Mouse (Mus musculus) brain, embryonic 18.5 days (tissue): ENCODE results near the gene Mzf1.
A peak's percentile ranks its signal among the peaks of the same experiment; 100 is the strongest.
"Not testable (repeated sequence)": the region's sequence is repeated elsewhere in the genome, so short reads cannot be mapped to it uniquely, and the experiment has no call there.

ENCODE experiments used
- DNase-seq: peaks from one replicate; pipeline ENCODE4 v3.0.0-alpha.2; 2012; ENCODE audit warnings: low read depth, low spot score

The Mzf1 gene

DNA sequence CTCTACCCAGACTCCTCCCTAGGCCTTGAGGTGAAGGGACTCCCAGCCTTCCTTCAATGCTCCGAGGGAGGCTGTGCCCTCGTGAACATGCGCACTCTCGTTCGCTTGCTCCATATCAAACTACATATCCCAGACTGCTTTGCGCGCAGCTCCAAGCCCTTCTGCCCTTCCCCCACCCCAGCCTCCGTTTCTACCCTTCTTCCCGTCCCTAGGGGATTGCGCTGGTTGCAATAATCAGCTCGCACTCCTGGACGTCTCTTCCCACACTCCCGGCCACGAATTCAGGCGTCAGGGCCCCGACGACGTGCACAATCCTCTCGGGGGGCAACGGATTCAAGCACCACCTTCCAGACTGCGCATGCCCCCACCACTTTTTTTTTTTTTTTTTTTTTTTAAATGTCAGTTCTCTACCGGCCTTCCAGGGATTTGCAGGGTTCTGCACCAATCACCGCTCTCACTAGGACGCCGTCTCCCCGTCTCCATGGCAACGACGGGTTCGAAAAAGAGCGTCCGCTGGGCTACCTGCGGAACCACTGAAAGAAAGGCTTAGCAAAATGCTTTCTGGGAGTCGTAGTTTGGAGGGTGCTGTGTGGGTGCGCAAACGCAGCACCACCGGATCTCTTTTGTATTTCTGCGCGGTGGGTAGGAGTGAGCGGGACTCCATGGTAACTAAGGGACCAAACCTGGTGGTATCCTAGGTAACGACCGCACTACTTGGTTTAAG, at the start of gene Mzf1:
Mzf1 (minus strand) TSS at position 478 of the 724 bp plus-strand sequence.
- DNase-seq, result peak; percentile 99

DNA sequence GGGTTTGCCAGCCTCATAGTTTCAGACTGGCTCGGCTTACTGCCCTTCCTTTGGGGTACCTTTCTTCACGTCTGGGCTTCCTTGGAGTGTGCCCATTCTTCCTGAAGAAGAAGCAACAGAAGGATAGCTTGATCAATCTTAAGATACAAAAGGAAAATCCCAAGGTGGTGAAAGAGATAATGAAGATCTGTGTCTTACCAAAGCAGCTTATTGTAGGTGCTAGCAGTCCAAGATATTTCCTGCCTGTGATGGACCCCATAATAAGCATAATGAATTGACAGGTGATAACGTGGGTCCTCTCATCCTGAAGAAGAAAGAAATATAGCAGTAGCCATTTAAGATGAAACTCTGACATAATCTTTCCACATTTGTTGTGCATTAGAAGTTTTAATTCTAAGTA, 40.5 kb upstream of the Mzf1 start, which contains the start of gene Vmn1r85:
Vmn1r85 (minus strand) TSS at position 101 of the 400 bp plus-strand sequence.
- DNase-seq, result no peak

DNA sequence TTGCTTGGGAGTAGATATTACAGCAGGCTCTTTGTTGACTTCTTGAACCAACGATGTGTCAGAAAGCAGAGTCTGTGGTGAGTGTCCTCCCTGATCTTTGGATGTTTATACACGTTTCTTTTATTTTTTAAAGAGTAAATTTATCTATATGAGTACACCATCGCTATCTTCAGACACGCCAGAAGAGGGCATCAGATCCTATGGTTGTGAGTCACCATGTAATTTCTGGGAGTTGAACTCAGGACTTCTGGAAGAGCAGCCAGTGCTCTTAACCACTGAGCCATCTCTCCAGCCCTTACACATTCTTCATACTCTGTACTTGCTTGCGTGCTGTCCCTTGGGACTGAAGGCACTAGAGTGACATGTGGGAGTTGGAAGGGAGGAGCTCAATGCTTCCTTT, 17.7 kb upstream of the Mzf1 start:
- no peak for DNase-seq

DNA sequence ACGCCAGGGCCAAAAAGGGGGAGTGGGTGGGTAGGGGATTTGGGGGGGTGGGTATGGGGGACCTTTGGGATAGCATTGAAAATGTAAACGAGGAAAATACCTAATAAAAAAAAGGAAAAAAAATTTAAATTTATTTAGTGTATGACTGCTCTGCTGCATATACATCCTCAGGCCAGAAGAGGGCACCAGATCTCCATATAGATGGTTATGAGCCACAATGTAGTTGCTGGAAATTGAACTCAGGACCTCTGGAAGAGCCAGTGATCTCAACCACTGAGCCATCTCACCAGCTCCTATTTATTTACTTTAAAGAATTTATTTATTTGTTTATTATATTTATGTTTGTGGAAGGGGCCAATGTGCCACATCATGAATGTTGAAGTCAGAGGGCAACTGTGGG, 8.8 kb upstream of the Mzf1 start:
- not testable (repeated sequence) for DNase-seq

DNA sequence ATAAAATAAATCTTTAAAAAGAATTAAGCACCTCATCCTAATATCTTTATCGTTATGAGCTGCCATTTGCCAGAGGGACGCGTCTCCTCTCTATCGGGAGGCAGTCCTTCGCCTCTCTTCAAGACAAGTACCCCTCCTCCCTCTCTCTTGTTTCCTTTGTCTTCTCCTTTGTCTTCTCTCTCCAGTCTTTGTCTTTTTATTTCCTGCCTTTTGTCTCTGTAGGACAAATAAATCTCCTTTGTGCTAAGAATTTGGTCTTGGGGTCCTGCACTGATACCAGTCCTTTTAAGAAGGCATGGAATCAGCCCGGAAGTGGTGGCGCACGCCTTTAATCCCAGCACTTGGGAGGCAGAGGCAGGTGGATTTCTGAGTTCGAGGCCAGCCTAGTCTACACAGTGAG, 5.0 kb upstream of the Mzf1 start:
- no peak for DNase-seq

DNA sequence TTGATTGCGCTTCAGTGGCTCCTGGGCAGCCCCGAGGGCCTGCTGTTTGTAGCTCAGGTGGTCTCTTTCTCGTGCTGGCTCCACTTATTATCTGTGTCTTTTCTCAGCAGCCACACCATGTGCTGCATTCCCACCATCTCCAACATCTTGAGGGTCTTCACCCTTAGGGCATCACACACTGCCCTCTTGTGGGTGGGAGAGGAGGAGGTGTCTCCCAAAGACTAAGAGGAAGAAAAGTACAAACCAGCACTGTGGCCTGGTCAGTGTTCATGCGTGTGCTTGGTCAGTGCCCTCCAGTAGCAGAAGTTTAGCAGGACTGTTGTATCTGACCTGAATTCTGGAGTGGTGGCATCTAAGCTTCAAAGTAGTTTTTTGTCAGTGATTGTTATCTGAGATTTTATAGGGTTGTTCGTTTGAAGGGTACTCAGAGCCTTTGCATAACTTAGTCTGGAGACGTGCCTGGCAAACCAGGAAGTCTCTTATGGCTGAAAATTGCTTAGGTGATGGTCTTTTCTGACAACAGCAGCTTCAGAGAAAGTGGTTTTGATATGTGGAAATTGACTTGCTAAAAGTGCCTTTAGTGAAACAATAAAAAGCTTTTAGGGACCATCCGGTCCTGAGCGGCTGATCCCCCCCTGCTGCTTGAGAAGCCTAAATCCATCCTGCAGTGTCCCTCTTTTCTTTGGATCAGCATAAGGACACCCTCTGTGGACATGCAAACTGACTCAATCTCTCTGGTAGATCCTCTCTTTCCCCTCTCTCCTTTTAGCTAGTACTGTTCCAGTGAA, 2.5 kb upstream of the Mzf1 start:
- no peak for DNase-seq

DNA sequence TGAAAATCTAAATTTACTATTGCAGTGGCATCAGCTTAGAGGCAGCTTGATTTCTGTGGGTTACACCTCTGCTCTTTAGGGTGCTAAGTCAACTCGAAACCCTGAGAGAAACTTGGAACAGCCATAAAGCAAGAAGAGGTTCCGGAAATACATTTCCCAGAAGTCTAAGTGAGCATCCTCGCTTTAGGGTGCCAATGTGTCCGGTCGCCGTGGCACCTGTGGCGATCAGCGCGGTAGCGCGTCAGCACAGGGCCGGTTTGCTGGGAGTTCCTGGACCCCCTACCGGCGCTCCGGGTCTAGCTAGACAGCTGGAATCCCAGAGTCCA, 640 bp downstream of the Mzf1 start:
- no peak for DNase-seq

DNA sequence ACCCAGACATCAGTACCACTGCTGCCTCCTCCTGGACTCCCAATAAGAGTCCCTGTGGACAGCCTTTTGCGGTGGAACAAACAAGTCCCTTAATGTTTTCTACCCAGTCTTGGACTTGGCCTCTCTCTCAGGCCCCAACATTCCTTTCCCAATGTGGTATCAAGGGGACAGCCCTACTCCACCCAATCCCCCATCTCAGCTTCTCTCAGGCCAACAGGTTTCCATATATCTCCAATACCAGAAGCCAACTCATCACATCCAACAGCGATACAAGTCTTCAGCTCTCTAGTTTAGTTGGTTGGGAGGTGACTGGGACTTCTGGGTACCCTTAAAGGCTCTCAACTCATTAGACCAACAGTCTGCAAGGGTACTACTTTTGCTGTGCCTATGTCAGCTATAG, 1.1 kb downstream of the Mzf1 start:
- DNase-seq, result no peak

DNA sequence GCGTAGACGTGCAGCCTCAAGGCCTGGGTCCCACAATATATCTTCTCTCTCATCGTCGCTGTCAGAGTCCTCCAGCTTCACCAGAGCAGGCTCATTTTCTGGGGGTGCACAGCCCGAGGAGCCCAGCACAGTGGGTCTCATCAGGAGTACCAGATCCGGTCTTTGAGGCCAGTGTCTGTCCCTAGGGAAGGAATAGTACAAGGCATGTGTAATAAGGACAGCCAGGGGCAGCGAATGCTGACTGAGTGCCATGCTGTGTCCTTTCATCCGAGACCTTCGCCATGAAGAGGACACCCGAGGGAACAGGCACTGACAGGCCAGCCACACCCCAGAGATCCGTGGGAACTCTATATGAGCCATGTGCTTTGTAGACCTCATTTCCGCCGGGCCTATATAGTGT, 1.6 kb downstream of the Mzf1 start:
- no peak for DNase-seq

DNA sequence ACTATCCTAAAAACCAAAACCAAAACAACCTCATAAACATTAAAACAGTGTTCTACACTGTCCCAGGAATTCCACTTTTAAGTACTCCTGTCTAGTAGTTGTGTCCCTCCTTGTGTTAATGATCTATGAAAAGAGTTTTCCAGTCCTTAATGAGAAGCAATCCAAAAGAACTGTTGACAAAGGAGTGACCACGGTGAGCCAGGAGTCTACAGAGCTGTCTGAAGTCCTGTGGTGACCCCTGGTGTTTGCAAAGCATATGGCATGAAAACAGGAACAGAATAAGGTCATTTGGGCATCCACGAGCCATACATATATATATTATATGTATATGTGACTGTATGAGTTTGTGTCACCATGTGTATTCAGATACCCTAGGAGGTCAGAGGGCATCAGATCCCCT, 8.5 kb downstream of the Mzf1 start:
- DNase-seq, result no peak

DNA sequence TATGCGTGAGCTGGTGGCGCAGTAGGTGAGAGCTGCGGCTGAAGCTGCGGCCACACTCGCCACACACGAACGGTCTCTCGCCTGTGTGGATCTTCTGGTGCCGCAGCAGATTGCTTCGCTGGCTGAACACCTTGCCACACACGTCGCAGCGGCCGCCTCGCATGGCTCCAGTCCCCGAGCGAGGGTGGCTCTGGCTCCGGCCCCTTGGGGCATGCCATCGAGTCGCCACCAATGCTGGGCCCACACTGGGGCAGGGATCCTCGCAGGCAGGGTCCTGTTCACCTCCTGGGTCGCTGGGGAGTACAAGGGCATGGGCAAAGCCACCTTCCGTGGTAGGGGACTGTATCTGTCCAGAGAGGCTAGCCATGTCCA, 10.3 kb downstream of the Mzf1 start:
- no peak for DNase-seq

DNA sequence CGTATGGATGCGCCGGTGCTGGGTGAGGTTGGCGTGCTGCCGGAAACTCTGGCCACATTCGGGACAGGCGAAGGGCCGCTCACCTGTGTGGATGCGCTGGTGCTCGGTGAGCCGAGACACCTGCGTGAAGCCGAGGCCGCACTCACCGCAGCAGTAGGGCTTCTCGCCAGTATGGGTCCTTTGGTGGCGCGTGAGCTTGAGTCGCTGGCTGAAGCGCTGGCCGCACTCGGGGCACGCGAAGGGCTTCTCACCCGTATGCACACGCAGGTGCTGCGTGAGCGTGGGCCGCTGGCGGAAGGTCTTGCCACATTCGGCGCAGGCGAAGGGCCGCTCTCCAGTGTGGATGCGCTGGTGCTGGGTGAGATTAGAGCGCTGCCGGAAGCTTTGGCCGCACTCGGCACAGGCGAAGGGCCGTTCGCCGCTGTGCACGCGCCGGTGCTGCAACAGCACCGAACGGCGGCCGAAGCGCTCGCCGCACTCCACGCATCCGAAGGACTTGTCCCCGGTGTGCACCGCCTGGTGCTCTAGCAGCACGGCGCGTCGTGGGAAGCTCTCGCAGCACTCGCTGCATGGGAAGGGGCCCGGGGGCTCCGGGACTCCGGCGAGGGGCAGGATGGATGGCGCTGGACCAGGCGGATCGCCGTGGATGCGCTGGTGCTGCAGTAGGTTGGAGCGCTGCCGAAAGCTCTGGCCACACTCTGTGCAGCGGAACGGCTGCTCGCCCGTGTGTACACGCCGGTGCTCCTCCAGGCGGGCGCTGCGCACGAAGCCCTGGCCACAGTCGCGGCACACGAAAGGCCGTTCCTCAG, 10.9 kb downstream of the Mzf1 start:
- no peak for DNase-seq

DNA sequence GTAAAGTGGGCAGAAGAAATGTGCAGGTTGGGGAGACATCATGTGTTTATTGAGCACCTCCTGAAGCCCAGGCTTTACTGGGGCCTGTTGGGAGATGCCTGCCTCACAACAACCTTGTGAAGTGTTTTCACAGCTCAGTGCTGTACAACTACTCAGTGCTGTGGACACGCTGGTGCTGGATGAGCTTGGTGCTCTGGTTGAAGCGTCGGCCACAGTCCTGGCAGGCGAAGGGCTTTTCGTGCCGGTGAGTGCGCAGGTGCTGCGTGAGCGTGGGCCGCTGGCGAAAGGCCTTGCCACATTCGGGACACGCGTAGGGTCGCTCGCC, 11.5 kb downstream of the Mzf1 start:
- no peak for DNase-seq

DNA sequence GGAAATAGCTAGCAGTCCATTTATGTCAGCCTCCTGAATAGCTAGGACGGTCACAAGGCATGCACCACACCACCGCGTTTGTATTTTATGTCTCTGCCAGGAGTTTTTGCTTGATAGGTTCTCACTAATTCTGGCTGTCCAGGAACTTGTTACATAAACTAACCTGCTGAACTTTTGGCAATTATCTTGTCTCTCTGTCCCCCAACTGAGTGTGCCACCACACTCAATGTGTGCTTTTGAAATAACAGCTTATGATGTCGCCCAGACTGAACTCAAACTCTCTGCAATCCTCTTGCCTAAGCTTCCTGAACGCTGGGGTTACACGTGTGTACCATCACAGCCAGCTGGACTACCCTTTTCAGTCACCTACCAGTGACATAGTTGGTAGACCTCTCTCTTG, 12.1 kb downstream of the Mzf1 start:
- DNase-seq, result no peak

DNA sequence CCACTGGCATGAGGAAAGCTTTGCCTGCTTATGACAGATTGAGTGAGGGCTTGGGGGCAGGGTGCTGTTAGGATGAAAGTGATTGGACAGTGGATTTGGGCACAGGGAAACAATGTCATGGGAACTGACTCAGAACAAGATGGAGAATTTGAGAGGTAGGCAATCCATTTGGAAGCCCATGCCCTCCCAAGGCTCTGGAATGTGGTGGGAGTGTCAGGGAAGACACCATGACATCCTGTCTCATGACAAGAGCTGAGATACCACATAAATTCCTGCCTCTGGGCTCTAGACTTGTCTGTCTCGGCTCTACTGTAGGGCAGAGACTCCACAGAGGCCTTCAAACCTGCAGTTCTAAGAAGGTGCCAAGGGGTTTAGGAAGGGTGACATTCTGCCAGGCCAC, 13.3 kb downstream of the Mzf1 start:
- DNase-seq, result no peak

DNA sequence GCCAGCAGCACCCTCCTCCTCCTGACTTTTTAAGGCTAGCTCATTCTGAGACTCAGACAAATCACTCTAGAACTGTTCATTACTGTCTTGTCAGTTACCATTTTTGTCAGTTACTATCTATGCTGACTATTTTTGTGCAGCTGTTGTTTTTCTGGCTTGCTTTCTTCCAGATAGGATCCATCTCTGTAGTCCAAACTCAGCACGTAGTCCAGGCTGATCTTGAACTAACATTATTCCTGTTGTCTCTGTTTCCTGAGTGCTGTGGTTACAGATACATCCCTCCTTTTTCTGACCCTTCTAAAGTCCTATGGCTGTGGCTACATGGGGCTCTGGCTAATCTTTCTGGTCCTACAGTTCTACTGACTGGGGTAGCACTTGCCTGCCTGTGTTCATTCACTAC, 15.4 kb downstream of the Mzf1 start:
- no peak for DNase-seq

DNA sequence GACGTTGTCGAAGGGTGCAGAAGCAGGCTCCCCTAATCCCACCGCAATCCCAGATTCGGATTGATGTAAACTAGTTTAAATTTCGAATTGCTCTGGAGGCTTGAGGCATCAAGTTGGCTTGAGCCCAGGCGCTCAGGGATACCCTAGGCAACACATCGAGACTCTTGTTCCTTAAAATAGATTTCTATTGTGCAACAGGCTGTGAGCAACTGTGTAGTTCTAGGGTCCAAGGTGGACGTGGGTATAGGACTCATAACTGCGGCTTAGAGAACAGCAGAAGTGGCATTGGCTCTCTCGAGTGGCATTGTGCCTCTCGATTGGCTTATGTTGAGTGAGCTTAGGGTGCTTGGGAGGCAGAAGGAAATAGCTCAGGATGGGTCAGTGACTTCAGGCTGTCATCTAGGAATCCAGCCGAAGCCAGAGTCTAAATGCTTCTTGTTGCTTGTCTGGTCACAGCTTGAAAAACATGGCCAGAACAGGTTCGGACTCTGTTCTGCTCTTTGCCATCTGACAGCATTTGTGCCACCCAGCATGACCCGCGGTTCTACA, 15.9 kb downstream of the Mzf1 start:
- DNase-seq, result no peak

DNA sequence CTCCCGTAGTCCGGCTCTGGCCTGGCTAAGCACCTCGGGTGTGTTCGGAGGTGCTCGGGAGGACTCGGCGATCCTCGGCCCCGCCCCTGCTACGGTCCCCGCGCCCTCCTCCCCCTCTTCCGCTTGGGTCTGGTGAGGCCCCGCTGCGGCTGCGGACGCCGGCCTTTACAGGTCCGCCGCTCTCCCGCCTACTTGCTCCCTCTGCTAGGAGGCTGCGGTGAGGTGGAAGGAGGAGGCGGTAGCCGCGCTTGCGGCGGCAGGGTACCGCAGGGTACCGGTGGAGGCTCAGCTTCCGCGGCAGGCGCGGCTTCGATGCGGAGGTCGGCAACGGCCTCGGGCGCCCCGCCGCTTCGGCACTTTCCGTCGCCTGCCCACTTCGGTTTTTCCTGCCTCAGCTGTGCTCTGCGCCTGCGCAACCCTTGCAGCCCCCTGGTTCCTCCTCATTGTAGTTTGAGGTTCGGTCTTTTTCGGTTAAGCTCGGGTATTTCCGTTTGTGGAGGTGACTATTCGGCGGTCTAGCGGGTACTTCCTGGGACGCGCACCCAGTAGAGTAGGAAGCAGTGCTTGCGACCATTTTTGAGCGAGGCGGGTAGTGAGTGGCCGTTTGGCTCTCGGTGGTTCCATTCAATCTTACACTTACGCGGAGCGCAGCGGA, 16.5 kb downstream of the Mzf1 start, which contains the start of gene Ube2m:
Ube2m (minus strand) TSS at position 375 of the 655 bp plus-strand sequence.
- DNase-seq, result peak; percentile 98

DNA sequence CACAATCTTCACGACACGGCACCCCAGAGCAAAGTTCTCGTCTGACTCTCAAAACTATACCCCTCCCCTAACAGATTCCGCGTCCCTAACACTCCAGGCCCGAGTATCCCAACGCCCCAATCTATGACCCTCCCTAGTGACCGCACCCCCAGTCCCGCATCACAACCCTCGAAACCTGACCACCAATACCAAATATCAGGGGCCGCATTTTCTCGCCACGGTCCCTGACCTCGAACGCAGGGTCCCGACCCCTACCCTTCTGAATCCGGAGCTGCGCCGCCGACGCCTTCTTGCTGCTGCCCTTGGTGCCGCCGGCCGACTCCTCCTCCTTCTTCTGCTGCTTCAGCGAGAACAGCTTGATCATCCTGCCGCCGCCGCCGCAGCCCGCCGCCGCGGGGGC, 17.2 kb downstream of the Mzf1 start:
- DNase-seq, result no peak

DNA sequence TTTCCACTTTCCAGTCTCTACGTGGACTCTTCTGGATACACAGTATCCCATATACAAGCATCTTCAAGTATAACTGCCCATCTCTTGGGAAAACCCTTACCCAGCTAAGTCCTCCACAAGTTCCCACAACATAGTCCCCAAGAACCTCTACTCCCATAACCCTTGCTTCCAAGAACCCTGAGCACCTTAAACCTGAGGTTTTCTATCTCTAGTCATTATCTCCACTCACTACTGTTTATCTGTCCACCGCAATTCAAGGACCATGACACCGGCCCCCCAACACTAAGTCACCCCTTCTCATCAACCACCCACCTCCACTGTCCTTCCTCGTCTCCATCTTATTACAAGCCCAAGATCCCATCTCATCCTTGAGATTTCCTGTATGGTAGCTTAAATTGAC, 17.8 kb downstream of the Mzf1 start:
- no peak for DNase-seq

DNA sequence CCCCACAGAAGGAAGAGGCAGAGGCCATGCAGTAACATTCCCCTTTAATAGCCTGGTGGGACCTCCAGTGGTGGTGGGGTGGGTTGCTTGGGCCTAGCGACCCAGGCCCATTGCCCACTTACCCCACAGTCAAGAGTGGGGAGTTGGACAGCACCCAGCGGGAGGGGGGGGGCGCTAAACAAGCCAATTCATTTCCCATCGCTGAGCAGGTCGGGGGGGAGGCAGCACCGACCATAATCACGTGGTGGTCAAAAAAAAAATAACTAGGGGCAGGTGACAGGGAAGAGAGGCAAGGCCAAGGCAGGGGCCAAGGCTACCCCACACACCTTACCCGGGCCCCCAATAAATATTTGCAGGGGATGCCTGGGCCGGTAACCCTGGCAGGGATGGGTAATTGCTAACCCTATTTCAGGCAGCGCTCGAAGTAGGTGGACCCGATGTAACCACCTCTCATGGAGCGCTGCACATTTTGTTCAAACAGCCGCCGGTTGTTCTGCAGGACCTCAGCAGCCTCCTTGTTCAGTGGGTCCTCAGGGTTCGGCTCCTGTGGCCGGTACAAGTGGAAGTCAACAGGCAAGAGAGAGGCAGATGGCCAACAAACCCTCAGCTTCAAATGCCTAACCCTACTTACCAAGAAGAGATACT, 19.2 kb downstream of the Mzf1 start:
- no peak for DNase-seq
